ENCODE assay signal across 11 mouse cellular contexts in the genomic region with DNA sequence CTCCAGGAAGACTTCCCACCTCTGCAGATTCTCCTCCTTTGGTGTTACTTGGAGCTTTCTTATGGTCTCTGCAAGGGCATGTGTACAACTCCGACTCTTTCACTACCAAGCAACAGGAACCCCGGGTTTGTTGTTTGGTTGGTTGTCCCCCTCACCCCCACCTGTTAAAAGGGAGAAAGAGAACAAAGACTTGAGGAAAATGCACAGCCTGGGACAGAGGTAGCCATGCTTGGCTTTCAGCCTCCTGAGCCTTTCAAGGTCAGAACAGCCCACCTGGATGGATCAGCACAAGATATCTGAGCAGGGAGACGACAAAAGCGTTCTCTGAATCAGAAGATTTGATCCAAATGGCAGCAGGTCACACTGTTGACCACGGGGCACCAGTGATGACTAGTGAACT.
"Had no signal": no experiment of that assay in that cellular context is flagged by ENCODE, and none has a peak within 500 bp of the region (broad histone marks: within the 10 kb centered on the region; RNA-seq: fewer than 3 reads in every experiment).

No protein-coding gene starts in this region.

- ATAC-seq: intestine, embryonic 16.5 days; midbrain, embryonic 16.5 days had no signal

- H3K9me3 ChIP-seq: limb, embryonic 13.5 days; midbrain, embryonic 12.5 days; neural tube, embryonic 13.5 days had no signal

- H3K4me2 ChIP-seq: limb, embryonic 13.5 days; midbrain, embryonic 12.5 days; neural tube, embryonic 13.5 days had no signal

- H3K36me3 ChIP-seq: neural tube, embryonic 13.5 days had no signal

- H3K9ac ChIP-seq: limb, embryonic 13.5 days; midbrain, embryonic 12.5 days; neural tube, embryonic 13.5 days had no signal

- H3K27me3 ChIP-seq: limb, embryonic 13.5 days; midbrain, embryonic 12.5 days; neural tube, embryonic 13.5 days had no signal

- DNase-seq: left cerebral cortex, postnatal 4 days; lung, adult 18-20 months; retina, postnatal 1 day; thymus, postnatal 4 days had no signal

- H3K4me3 ChIP-seq: limb, embryonic 13.5 days; midbrain, embryonic 12.5 days; neural tube, embryonic 13.5 days had no signal

- H3K4me1 ChIP-seq: midbrain, embryonic 12.5 days; neural tube, embryonic 13.5 days had no signal

- H3K27ac ChIP-seq: kidney, postnatal 0 days; limb, embryonic 13.5 days; midbrain, embryonic 12.5 days; neural tube, embryonic 13.5 days; stomach, postnatal 0 days had no signal
